Mouse (Mus musculus) 3134 (cell line): ENCODE results near the gene Tab1.
A peak's percentile ranks its signal among the peaks of the same experiment; 100 is the strongest.

Experiments
- DNase-seq: peaks from one replicate; pipeline ENCODE4 v3.0.0-alpha.2; 2011; ENCODE audit warnings: low spot score; ENCODE audit not compliant: insufficient read length; ENCODE audit errors: extremely low read depth

Gene Tab1

DNA sequence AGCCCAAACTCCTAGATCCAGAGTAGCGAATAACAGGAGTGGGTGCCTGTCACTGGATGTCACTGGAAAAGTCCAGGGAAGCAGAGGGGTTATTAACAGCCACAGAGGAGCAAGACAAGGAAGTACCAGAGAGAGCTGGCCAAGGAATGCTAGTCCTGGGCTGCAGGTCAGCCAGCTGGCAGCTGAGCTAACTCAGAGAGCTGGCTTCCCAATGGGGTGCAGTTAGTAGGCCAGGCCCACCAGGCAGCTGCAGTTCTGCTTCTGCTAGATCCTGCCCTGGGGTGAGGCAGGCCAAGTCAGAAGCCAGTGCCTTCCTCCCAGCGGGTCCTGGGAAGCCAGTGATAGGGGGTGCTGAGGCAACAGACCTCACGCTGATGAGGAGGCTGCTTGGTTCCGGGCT, 27.8 kb downstream of the Tab1 start:
- no peak for DNase-seq

- no peak for DNase-seq
Observed at GRCm38 (mm10) chr15:80161199-80161598, 28.3 kb downstream of the Tab1 start.

DNA sequence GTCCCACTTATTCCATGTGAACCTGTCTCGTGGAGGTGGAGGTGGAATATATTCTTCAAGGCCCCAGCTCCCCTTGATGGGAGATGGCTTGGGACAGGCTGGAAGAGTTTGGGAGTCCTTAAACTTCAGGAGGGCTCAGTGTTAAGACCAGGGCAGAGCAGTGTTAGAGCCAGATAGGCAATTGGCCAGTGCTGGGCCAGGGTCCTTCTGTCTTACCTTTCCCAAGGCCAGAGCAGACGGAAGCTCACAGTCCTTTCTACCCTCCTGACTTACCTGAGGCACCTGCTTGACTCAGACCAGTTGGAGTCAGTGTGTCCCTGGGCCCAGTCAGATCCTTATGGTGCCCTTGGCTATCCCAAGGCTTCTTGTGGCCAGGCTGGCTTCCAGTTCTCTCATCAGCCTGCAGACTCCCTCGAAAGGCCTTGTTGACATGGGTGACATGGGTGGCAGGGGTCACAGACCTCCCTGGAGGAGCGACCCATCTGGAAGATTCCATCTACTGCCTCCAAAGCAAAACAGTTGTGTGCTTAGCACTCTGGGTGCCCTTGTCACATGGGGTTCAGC, 29.6 kb downstream of the Tab1 start:
- DNase-seq, result no peak

DNA sequence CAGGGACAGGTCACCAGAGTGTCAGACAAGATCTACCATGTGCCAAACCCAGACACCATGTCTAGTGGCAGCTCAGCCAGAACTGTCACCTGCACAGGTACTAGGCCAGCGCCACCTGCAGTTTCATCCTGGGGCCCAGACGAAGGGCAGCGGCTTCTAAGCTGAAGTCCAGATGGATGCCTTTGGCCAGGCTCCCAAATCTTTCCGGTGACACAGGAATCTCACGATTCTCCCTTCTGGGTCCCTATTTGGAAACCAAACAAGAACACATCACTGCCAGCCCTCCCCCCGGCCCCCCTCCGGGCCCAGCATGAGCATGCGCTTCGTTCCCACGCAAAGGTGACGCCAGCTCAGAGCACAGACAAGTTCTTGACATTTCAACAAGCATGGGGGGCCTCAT, 30.3 kb downstream of the Tab1 start:
- no peak for DNase-seq

DNA sequence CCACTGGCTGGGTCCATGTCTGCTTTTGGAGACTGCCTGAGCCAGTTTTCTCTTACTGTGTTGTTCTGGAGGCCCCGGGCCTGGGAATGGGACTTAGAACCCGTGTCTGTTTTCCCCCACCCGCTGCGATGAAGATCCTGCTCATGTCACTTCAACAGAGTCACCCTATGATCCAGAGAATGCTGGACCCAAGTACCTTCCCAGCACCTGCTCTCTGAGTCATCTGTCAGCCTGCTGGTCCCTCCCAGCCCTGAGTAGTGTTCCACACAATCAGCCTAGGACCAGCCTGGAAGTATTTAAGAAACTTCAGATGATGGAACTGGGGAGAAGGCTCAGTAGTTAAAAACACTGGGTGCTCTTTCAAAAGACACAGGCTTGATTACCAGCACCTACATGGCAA, 30.8 kb downstream of the Tab1 start:
- no peak for DNase-seq

- DNase-seq, result no peak
Observed at GRCm38 (mm10) chr15:80165396-80165795, 32.5 kb downstream of the Tab1 start.

- peak; percentile 71 for DNase-seq
Observed at GRCm38 (mm10) chr15:80169484-80169883, 36.6 kb downstream of the Tab1 start.

GRCm38 (mm10) chr15:80170357-80170756, 37.4 kb downstream of the Tab1 start:
- no peak for DNase-seq

- no peak for DNase-seq
Observed at GRCm38 (mm10) chr15:80171286-80171685, 38.4 kb downstream of the Tab1 start.

DNA sequence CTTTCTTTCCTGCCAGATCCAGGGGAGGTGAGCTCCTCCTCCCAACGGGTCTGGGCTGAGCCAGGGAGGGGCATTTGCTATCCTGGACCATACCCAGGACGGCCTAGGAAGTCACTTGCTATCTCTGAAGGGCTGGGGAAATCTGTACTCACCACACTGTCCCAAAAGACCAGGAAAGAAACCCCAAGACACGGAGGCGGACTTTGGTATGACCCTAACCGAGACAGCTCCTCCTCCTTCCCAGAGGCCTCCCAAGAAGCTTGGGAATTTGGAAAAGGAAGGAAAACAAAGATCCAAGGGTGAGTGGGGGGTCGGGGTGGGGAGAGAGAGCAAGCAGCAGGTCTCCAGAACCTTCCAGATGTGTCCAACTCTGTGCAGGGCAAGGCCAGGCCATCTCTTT, 38.9 kb downstream of the Tab1 start:
- DNase-seq, result no peak

GRCm38 (mm10) chr15:80173001-80173771, 40.3 kb downstream of the Tab1 start, which contains the start of gene Mgat3:
Mgat3 (plus strand) TSS chr15:80173721.
- DNase-seq, result peak; percentile 56

- no peak for DNase-seq
Observed at GRCm38 (mm10) chr15:80173781-80174597, 41.1 kb downstream of the Tab1 start.

- no peak for DNase-seq
Observed at GRCm38 (mm10) chr15:80174598-80174875, 41.6 kb downstream of the Tab1 start.

- DNase-seq, result no peak
Observed at GRCm38 (mm10) chr15:80175316-80175715, 42.4 kb downstream of the Tab1 start.

DNA sequence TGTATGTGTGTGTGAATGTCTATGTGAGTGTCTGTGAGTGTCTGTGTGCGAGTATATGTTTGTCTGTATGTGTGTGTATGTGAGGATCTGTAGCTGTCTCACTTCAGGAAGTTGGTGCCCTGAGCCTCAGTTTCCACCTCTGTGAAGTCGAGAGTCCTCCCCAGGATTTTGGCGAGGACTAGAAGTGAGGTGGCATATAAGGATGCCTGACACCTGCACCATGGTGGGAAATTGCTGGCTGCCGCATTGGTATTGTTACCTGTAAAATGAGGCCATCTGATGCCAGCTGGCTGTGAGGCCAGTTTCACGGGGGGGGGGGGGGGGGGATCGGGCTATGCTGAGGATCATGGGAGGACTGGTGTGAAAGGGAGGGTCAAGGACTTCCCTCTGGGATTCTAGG, 42.8 kb downstream of the Tab1 start:
- DNase-seq, result no peak

GRCm38 (mm10) chr15:80181561-80181960, 48.6 kb downstream of the Tab1 start:
- DNase-seq, result no peak

DNA sequence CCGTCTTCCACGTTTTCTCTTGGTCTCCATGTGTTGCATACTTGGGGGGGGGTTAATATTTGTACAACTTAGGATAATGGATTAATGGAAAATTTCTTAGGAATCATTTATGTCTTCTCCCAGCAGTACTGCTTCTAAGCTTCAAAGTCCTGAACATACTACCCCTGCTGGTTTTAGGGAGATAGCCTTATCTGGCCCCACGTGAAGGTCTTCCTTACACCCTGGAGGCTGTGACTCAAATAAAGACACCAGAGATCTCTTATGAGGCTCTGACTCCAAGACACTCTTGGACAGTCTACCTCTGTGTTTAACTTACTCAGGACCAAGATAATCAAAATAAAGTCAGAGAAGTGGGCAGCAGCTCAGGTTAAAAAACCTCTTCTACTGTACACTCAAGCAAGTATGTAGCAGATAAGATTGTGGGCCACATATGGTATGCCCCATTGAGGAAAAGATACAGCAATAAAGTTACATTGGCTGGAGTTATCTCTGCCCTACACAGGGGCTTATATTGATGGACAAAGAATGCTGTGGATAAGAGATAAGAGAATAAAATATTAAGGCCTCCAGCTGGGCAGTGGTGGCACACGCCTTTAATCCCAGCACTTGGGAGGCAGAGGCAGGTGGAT, 49.3 kb downstream of the Tab1 start:
- no peak for DNase-seq

- DNase-seq, result no peak
Observed at GRCm38 (mm10) chr15:80188927-80189326, 56.0 kb downstream of the Tab1 start.

DNA sequence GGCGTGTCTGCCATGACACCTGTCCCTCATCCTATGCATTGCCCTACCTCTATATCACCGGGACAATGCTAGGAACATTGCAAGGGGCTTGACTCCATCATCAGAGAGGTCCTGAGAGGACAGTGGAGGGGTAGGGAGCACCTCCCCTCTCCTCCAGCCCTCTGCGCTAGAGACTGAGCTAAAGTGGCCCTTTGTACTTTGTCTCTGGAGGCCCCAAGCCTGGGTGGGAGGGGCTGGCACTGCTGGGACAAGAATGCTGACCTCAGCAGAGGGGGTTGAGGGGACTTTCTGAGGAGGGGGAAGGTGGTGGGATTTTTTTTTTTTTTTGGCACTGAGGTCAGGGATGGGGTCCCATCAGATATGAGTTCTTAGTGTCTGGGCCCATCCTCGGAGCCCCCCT, 57.1 kb downstream of the Tab1 start:
- no peak for DNase-seq

GRCm38 (mm10) chr15:80191585-80192245, 58.8 kb downstream of the Tab1 start:
- no peak for DNase-seq

DNA sequence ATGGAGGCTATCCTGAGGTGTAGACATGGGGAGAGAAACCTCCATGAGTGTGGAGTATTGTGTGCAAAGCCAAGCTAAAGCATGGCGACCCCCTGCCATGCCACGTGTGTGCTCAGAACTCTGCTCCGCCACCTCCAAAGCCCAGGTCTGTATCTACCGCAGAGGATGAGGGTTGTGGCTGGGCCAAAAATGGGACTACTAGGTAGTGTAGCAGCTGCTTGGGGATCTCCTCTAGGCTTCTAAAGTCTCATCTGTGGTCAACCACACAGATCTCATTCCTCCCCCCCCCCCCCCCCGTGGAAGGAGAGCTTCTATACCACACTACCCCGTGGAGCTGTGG, 59.3 kb downstream of the Tab1 start:
- DNase-seq, result no peak
